Mouse (Mus musculus): ENCODE measurements around the gene 2410002F23Rik. TPM values are rescaled to one million over a fixed set of nuclear protein-coding genes. Genes with fewer than 3 reads are reported as not detected.
"Not testable (repeated sequence)": the region's sequence is repeated elsewhere in the genome, so short reads cannot be mapped to it uniquely, and the experiment has no call there.

Gene 2410002F23Rik
- polyA plus RNA-seq (2015; fragmentation: Nextera tagmentation; extraction: Ambion mirVana) = 40.3 and 47.0 TPM in 2 replicates

DNA sequence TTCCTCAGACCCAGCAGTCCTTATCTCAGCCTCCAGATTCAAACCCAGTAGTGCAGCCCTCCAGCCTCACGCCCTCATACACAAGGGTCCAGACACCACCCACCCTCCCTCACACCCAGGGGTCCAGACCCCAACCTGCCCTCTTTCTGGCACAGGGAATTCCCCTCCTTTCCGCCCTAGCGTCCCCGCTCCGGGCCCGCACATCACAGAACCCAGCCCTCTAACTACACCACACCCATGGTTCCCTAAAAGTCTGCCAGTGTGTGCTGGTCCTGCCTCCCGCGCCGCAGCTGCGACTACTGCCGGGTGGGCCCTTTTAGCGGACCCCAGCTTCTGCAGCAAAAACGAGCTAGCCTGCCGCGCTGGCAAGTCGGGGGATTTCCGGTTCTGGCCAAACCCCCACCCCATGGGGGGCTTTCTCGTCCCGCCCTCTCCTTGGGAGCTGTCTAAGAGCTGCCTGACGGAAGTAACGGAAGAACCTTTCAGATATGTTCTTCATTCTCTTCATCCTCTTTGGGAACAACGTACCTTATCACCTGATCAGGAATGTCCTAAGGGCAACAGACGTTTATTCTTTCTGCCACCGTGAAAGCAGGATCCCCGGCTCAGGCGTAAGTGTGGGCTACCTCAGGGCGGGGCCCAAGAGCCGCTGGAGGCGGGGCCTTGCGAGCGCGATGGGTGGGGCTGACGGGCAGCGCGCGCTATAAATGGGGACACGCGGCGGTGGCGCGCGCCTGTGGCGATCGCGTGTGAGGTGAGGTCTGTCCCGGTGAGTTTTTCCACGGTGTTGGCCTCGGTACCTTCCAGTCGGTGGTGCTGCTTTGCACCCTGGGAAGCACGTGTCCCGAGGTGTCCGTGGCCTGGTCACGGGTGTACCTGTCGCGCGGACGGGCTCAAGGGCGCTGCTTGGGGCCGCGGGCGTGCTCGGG is at the start of gene 2410002F23Rik, which contains the start of gene 1700028J19Rik:
2410002F23Rik (plus strand) TSS at position 668 of the 929 bp plus-strand sequence.
1700028J19Rik (minus strand) TSS at position 641 of the 929 bp plus-strand sequence.
- Histone ChIP-seq H3K27ac (peak within 1 kb of the TSS; percentile 84), H3K9me3 (replicated peaks) (no peaks in the 10 kb centered on the region), H3K36me3 (peaks cover 36% of the 10 kb centered on the region), H3K4me2 (peak within 1 kb of the TSS; percentile 87), H3K27me3 (no peaks in the 10 kb centered on the region), H3K9ac (peak within 1 kb of the TSS; percentile 91), H3K4me3 (replicated peaks) (peak within 1 kb of the TSS; percentile 93), H3K4me1 (replicated peaks) (peaks cover 45% of the 10 kb centered on the region)
- under 1% methylated on average over 62 of the region's 62 CpGs for WGBS (ENCODE audit: insufficient replicate concordance)
- DNase-seq (peak; percentile 81), ATAC-seq (ENCODE audit: low read depth) (peak; percentile 80)

DNA sequence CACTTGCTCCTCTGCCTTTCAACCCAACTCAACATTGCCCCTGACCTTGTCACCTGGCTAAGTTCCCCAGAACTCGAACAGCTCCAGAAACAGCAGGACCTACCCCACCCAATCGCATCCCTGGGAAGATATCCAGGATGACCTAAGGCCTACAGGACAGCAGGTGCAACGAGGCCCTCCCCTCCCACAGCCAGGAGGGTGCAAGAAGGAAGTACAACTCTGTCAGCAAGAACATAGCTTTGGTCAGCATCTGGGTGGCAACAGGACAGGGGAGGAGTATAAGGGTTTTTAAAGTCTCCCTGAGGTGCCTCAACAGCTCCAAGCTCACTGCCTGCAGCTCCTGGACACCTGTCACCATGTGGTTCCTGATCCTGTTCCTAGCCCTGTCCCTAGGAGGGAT is 48.6 kb upstream of the 2410002F23Rik start, which contains the start of gene Klk1b3:
Klk1b3 (plus strand) TSS at position 301 of the 400 bp plus-strand sequence.
- H3K4me1 ChIP-seq (replicated peaks) = no peaks in the 10 kb centered on the region
- H3K9ac ChIP-seq = no peak within 1 kb of the TSS
- no peaks in the 10 kb centered on the region for H3K36me3 ChIP-seq
- no peak within 1 kb of the TSS for H3K4me2 ChIP-seq
- 37% methylated on average over 3 of the region's 3 CpGs for WGBS (ENCODE audit: insufficient replicate concordance)
- no peak for ATAC-seq (ENCODE audit: low read depth)
- DNase-seq = no peak
- H3K27ac ChIP-seq = no peak within 1 kb of the TSS
- H3K9me3 ChIP-seq (replicated peaks) = no peaks in the 10 kb centered on the region
- no peak within 1 kb of the TSS for H3K4me3 ChIP-seq (replicated peaks)
- no peaks in the 10 kb centered on the region for H3K27me3 ChIP-seq

DNA sequence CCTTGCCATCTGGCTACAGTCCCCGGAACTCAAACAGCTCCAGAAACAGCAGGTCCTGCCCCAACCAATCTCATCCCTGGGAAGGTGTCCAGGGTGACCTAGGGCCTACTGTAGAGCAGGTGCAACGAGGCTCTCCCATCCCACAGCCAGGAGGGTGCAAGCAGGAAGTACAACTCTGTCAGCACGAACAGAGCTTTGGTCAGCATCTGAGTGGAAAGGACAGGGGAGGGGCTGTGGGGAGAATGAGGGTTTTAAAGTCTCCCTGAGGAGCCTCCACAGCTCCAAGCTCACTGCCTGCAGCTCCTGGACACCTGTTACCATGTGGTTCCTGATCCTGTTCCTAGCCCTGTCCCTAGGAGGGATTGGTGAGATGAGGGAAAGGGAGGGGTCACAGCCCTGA is 39.4 kb upstream of the 2410002F23Rik start, which contains the start of gene Klk1b4:
Klk1b4 (plus strand) TSS at position 301 of the 400 bp plus-strand sequence.
- not testable (repeated sequence) for H3K36me3 ChIP-seq, DNase-seq

DNA sequence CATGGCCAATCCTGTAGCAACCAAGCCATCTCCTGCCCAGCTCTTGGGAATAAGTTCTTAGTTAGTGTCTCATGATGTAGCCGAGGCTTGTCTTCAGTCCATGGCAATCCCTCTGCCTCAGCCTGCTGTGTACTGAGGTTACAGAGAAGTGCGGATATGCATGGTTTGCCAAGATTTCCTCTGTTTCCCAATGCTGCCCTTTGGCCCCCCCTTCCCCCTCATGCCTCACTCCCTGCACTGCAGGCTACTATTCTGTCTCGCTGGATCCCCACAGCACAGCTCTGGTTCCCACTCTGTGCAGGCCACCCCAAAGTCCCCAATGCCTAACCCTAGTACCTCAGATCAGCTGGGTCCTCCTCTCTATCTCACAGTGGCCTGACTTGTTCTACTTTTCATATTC is 38.2 kb upstream of the 2410002F23Rik start:
- DNase-seq (no peak), ATAC-seq (ENCODE audit: low read depth) (no peak)
- WGBS (ENCODE audit: insufficient replicate concordance) = 49% methylated on average over 3 of the region's 3 CpGs

More for the DNA sequence above, 39.4 kb upstream of the 2410002F23Rik start, which contains the start of gene Klk1b4:
- H3K4me2 ChIP-seq; H3K27me3 ChIP-seq; H3K4me3 ChIP-seq (replicated peaks); H3K9ac ChIP-seq; H3K27ac ChIP-seq; H3K4me1 ChIP-seq (replicated peaks); ATAC-seq (ENCODE audit: low read depth); H3K9me3 ChIP-seq (replicated peaks): not testable (repeated sequence)
- WGBS (ENCODE audit: insufficient replicate concordance) = 27% methylated on average over 3 of the region's 3 CpGs

DNA sequence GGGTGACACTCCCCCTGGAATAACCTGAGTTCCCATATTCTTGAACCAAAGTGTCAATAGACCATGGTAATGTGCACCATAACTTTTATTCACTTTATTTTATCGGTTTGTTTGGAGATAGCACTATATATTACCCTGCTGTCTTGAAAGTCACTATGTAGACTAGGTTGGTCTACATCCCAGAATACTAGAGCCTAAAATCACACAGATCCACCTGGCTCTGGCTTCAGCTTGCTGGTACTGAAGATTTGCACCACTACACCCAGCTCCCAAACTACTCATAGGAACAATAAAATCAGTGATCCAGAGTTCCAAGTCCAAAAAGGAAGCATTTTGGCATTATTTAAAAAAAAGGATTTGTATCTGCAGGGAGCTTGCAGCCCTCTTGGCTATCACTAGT is 30.9 kb upstream of the 2410002F23Rik start, which contains the start of gene Klk1b5:
Klk1b5 (plus strand) TSS at position 301 of the 400 bp plus-strand sequence.
- no peaks in the 10 kb centered on the region for H3K27me3 ChIP-seq
- WGBS (ENCODE audit: insufficient replicate concordance) = 65% methylated on average over 1 of the region's 1 CpGs
- H3K27ac ChIP-seq = no peak within 1 kb of the TSS
- ATAC-seq (ENCODE audit: low read depth) (no peak), DNase-seq (no peak)
- H3K36me3 ChIP-seq = no peaks in the 10 kb centered on the region
- H3K4me1 ChIP-seq (replicated peaks) = no peaks in the 10 kb centered on the region
- no peak within 1 kb of the TSS for H3K4me3 ChIP-seq (replicated peaks)
- H3K4me2 ChIP-seq = no peak within 1 kb of the TSS
- no peaks in the 10 kb centered on the region for H3K9me3 ChIP-seq (replicated peaks)
- no peak within 1 kb of the TSS for H3K9ac ChIP-seq

More for the DNA sequence above, 38.2 kb upstream of the 2410002F23Rik start:
- H3K27me3 ChIP-seq = no peaks in the 10 kb centered on the region
- H3K4me1 ChIP-seq (replicated peaks) = no peaks in the 10 kb centered on the region
- no peak overlapping the region for H3K4me3 ChIP-seq (replicated peaks)
- H3K4me2 ChIP-seq = no peak overlapping the region
- H3K9me3 ChIP-seq (replicated peaks) = no peaks in the 10 kb centered on the region
- no peaks in the 10 kb centered on the region for H3K36me3 ChIP-seq
- no peak overlapping the region for H3K9ac ChIP-seq
- H3K27ac ChIP-seq = no peak overlapping the region

DNA sequence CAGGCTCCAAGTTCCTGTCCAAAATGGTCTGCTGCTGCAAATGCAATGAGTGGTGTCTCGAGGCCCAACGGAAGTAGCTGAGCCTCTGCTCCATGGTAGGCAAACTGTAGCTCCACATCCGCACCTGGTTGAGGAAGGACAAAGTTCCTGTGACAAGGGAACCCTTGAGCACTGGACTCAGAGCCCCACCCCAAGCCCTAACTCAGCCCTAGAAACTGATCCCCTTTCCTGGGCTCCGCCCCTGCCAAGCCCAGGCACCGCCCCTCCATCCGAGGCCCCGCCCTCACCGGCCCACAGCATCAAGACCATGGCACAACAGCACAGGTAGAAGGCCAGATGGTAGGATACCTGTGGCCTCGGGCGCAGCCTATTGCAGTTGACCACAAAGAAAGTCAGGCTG is 24.9 kb upstream of the 2410002F23Rik start:
- H3K4me3 ChIP-seq (replicated peaks); H3K27ac ChIP-seq; H3K4me2 ChIP-seq; H3K27me3 ChIP-seq; H3K9me3 ChIP-seq (replicated peaks); H3K36me3 ChIP-seq; H3K4me1 ChIP-seq (replicated peaks); H3K9ac ChIP-seq: not testable (repeated sequence)
- ATAC-seq (ENCODE audit: low read depth) = peak; percentile 36; the same call in 1 of the 2 replicates
- DNase-seq = peak; percentile 13
- WGBS (ENCODE audit: insufficient replicate concordance) = 45% methylated on average over 8 of the region's 10 CpGs

DNA sequence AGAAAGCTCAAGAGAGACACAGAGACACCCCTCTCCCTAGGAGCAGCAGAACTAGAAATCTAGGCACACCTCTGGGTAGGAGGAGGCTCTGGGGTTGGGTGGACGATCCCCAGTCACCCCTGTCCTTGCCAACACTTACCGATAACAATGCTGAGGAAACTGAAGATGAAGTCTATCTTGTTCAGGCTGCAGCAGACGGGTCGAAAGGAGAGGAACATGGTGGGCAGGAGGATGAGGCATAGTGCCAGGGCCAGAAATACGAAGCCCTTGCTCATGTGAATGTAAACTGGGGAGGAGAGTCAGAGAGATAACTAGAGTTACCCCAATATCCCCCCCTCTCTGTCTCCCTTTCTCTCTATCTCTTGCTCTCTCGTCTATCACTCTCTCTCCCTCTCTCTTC is 24.2 kb upstream of the 2410002F23Rik start:
- H3K4me1 ChIP-seq (replicated peaks); H3K4me2 ChIP-seq; DNase-seq; H3K27me3 ChIP-seq; ATAC-seq (ENCODE audit: low read depth); H3K36me3 ChIP-seq; H3K4me3 ChIP-seq (replicated peaks); H3K9me3 ChIP-seq (replicated peaks); H3K27ac ChIP-seq; H3K9ac ChIP-seq: not testable (repeated sequence)
- WGBS (ENCODE audit: insufficient replicate concordance) = 53% methylated on average over 6 of the region's 6 CpGs

DNA sequence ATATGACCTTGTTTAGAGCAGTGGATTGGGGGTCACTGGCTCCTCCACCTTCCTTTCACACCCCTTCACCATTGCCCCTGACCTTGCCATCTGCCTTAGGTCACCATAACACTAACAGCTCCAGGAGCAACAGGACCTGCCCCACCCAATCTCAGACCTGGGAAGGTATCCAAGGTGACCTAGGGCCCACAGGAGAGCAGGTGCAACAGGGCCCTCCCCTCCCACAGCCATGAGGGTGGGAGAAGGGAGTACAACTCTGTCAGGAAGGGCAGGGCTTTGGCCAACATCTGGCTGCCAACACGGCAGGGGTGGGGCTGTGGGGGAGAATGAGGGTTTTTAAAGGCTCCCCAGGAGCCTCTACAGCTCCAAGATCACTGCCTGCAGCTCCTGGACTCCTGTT is 21.4 kb upstream of the 2410002F23Rik start, which contains the start of gene Klk1:
Klk1 (plus strand) TSS at position 285 of the 400 bp plus-strand sequence.
- Histone ChIP-seq H3K9me3 (replicated peaks) (no peaks in the 10 kb centered on the region), H3K4me3 (replicated peaks) (no peak within 1 kb of the TSS), H3K27me3 (no peaks in the 10 kb centered on the region), H3K4me2 (no peak within 1 kb of the TSS), H3K4me1 (replicated peaks) (0 out of 2 replicates have a peak, but pooled peaks cover 4% of the 10 kb centered on the region), H3K27ac (no peak within 1 kb of the TSS), H3K9ac (no peak within 1 kb of the TSS), H3K36me3 (no peaks in the 10 kb centered on the region)
- 8% methylated on average over 1 of the region's 1 CpGs for WGBS (ENCODE audit: insufficient replicate concordance)
- DNase-seq (no peak), ATAC-seq (ENCODE audit: low read depth) (no peak)

DNA sequence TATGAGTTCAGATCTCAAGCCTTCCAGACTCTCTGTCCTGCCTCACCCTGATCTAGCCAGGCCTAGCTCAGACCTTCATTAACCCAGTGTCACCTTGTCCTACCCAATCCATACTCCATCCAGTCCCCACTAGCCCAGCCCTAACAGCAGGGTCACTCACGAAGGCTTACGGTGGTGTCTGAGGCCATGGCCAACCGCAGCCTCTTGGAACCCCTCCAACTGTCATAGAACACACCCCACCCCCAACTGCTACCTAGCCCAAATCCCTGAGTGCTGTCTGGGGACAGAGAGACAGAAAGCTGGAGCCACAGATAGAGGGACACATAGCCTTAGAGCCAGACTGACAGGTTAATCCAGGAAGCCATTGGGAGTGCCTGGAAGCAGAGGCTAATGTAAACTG is 10.6 kb upstream of the 2410002F23Rik start, which contains the start of gene Gm36864:
Gm36864 (plus strand) TSS at position 269 of the 400 bp plus-strand sequence.
- H3K4me1 ChIP-seq (replicated peaks) = peaks cover 15% of the 10 kb centered on the region
- no peak within 1 kb of the TSS for H3K9ac ChIP-seq
- WGBS (ENCODE audit: insufficient replicate concordance) = 59% methylated on average over 3 of the region's 3 CpGs
- no peaks in the 10 kb centered on the region for H3K9me3 ChIP-seq (replicated peaks)
- no peak for ATAC-seq (ENCODE audit: low read depth)
- H3K4me2 ChIP-seq = no peak within 1 kb of the TSS
- H3K27me3 ChIP-seq = no peaks in the 10 kb centered on the region
- H3K4me3 ChIP-seq (replicated peaks) = no peak within 1 kb of the TSS
- H3K27ac ChIP-seq = no peak within 1 kb of the TSS
- H3K36me3 ChIP-seq = no peaks in the 10 kb centered on the region
- DNase-seq = no peak

DNA sequence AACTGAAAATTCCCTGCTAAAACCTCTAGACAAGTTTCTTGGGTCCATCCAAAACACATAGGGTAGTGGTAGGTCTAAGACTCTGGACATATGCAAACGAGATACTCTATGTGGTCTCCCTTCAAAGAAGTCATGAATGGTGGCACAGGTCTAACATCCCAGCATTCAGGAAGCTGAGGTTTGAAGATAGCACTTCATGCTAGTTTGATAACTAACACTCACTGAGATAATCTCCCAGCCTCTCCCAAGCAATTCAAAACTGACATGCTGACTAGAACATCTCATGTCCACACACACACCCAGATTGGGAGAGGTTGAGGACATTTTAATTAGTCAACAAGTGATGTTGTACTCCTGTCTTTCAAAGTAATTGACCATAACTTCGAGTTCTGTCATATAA is 6.6 kb upstream of the 2410002F23Rik start:
- H3K4me2 ChIP-seq = no peak overlapping the region
- no peaks in the 10 kb centered on the region for H3K9me3 ChIP-seq (replicated peaks)
- H3K9ac ChIP-seq = no peak overlapping the region
- H3K36me3 ChIP-seq = no peaks in the 10 kb centered on the region
- DNase-seq (no peak), ATAC-seq (ENCODE audit: low read depth) (no peak)
- 15% methylated on average over 2 of the region's 2 CpGs for WGBS (ENCODE audit: insufficient replicate concordance)
- no peak overlapping the region for H3K4me3 ChIP-seq (replicated peaks)
- no peak overlapping the region for H3K27ac ChIP-seq
- H3K27me3 ChIP-seq = no peaks in the 10 kb centered on the region
- H3K4me1 ChIP-seq (replicated peaks) = peaks cover 15% of the 10 kb centered on the region

DNA sequence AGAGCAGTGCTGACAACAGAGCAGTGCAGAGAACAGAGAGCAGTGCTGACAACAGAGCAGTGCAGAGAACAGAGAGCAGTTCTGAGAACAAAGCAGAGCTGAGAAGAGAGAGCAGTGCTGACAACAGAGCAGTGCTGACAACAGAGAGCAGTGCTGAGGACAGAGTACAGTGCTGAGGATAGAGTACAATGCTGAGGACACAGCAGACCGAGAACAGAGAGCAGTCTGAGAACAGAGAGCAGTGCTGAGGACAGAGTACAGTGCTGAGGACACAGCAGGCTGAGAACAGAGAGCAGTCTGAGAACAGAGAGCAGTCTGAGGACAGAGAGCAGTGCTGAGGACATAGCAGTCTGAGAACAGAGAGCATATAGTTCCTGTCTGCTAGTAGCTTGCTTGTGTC is 5.8 kb upstream of the 2410002F23Rik start:
- Histone ChIP-seq H3K9me3 (replicated peaks) (no peaks in the 10 kb centered on the region), H3K36me3 (no peaks in the 10 kb centered on the region), H3K27me3 (no peaks in the 10 kb centered on the region), H3K27ac (no peak overlapping the region), H3K9ac (no peak overlapping the region), H3K4me1 (replicated peaks) (peaks cover 23% of the 10 kb centered on the region), H3K4me3 (replicated peaks) (no peak overlapping the region), H3K4me2 (no peak overlapping the region)
- no peak for DNase-seq
- 34% methylated on average over 1 of the region's 1 CpGs for WGBS (ENCODE audit: insufficient replicate concordance)
- no peak for ATAC-seq (ENCODE audit: low read depth)

Data from liver, embryonic 13.5 days (tissue).